Mouse (Mus musculus) left cerebral cortex, postnatal 36 days (tissue): ENCODE data around the gene Slc9a2. TPM values are rescaled to one million over a fixed set of nuclear protein-coding genes. Genes with fewer than 3 reads are reported as not detected.

Source experiments
- DNase-seq, 2 experiments: peaks; one replicate each; pipeline ENCODE4 v3.0.0; 2021 to 2022; ENCODE audit warnings: low spot score in 2 of 2, mixed read lengths in 1 of 2
- intact Hi-C: fragments of 180-260 bp; cut with DNase I; formaldehyde crosslinking; loops from one replicate; pipeline ENCODE4 v1.15.1; 2025
- total RNA-seq, 2 experiments: library from RNA; stranded (reverse); gene quantifications; 2 replicates each; pipeline ENCODE4 v1.2.3; 2021

Gene Slc9a2
- total RNA-seq, 2 experiments from 2014 or later: 1.7 to 3.1 TPM

DNA sequence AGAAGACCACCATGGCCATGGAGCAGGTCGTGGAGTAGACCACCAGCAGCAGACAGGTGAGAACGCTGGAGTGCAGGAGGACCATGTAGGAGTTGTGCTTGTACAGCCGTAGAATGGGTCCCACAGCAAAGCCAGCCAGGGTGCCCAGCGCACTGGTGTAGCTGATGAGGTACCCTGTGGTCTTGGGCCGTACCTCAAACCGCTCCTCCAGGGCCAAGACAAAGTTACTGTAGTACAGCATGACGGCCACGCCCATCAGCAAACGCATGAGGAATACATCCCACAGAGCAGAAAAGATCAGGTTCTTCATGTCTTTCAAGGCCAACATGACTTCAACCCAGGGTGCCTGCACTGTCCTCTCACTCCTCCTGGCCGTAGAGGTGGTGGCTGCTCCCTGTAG, 93.7 kb downstream of the Slc9a2 start:
- intact Hi-C loops: no loop called here
- no peak for DNase-seq

DNA sequence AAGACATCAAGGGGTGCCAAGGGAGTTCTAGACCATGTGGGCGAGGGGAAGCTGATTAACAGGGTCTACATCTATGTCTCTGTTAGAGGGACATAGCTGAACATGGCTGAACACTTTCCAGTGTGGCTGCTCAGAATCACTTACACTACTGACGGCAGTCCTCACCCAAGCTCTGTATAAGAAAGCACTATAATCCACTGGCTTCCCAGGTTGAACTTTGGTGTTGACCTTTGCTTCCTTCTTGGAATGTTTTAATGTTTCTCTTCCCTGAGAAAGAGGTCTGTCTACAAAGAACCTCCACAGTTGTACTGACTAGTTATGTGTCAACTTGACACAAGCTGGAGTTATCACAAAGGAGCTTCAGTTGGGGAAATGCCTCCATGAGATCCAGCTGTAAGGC, 95.7 kb downstream of the Slc9a2 start:
- intact Hi-C loops: no loop called here
- DNase-seq: no peak

GRCm38 (mm10) chr1:40776763-40777162, 96.4 kb downstream of the Slc9a2 start:
- intact Hi-C loops: no loop called here

GRCm38 (mm10) chr1:40783450-40783849, 103.1 kb downstream of the Slc9a2 start:
- no peak for DNase-seq
- intact Hi-C loops: no loop called here

More at GRCm38 (mm10) chr1:40776763-40777162, 96.4 kb downstream of the Slc9a2 start:
- DNase-seq: no peak

- no peak for DNase-seq
- intact Hi-C loops: no loop called here
Measured at GRCm38 (mm10) chr1:40784306-40784705, 103.9 kb downstream of the Slc9a2 start.

DNA sequence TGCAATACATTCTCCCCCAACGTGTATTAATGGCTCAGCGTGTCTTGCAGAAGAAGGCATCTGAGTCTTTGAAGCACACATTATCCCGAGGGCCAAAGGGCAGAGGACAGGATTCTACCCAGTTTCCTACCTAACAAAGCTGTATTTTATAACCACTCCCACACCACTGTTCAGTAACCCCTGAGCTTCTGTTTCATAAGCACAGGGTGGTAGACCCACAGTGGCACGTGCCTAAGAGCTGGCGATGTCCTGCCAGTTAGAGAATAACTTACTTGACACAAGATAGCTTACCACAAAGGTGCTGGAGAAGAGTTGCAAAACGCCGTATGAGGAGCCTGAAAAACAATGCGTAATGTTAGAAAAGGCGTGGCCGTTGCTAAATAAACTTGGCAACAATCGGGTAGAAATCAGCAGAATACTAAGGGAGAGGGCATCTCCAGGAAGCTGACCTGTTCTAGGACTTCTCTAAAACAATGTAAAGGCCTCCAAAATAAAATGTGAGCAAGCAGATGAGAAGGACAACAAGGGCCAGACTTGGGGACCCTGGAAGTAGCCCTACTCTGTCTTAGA, 105.6 kb downstream of the Slc9a2 start:
- no peak for DNase-seq
- intact Hi-C loops: no loop called here

GRCm38 (mm10) chr1:40788956-40789355, 108.6 kb downstream of the Slc9a2 start:
- no peak for DNase-seq
- intact Hi-C loops: no loop called here

DNA sequence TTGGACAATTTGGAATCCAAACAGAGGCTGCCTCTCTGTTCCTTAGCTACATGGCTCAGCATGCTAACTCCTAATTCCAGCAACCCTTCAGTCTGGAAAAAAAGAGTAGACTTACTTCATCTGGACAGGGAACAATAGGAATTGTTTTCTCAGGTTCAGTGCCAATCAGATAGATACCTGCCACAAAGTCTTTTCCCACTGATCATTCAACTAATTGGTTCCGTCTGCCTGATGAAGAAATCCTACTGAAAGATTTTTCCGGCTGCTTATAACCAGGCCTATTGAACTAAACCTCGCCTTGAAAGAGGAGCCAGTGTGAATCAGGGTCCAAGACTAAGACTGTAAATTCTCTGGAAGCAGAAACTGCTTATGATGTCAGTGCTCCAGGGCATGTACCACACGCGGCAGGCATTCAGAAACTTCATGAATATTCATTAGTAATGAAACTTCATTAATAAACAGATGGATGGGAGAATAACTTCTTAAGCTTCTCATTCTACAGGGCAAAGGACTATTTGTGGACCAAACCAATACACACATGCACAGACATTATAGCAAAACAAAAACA, 109.4 kb downstream of the Slc9a2 start:
- intact Hi-C loops: no loop called here

GRCm38 (mm10) chr1:40790324-40791141, 110.2 kb downstream of the Slc9a2 start, which contains the start of gene Mfsd9:
TSS of gene Mfsd9 (minus strand) at chr1:40790687.
- DNase-seq: peak; percentile 89 to 92
- intact Hi-C loops: no loop called here

More for the DNA sequence above, 109.4 kb downstream of the Slc9a2 start:
- no peak for DNase-seq

DNA sequence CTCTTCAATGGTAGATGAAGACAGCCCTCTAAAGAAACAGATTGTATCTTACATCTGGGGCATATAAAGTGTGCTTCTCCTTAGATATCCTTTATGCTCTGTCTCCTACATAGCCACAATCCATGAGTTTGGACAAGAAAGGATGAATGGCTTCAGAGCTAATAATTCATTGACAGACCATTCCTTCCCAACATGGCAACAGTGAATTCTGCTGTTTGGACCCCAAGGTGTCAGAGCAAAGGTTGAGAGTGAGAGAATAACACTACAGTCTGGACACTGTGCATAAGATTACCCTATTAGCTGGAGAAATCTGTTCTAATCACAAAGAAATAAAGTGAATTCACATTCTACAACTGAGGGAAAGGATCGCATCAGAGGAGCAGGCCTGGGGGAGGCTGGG, 115.1 kb downstream of the Slc9a2 start:
- DNase-seq: no peak
- intact Hi-C loops: no loop called here

- intact Hi-C loops: no loop called here
- peak; percentile 12 to 46 for DNase-seq
Measured at GRCm38 (mm10) chr1:40797348-40797747, 117.0 kb downstream of the Slc9a2 start.

GRCm38 (mm10) chr1:40799121-40799520, 118.7 kb downstream of the Slc9a2 start:
- intact Hi-C loops: no loop called here
- no peak for DNase-seq

GRCm38 (mm10) chr1:40800908-40801307, 120.5 kb downstream of the Slc9a2 start:
- intact Hi-C loops: no loop called here

DNA sequence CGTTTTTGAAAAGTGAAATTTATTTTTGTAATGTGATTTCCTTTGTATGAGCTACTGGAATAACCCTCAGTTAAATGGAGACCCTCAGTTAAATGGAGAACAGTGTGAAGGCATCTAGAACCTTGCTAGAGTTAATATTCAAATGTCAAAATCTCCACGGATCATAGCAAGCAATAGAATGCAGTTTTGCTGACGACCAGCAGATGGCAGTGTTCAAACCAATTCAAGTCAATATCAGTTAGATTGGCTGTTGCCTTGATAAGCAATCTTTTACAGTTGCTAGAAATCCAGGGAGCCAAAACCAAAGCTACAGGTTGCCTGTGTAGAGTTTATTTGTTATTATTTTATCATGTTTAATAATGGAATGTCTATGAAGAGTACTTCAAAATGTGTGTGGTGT, 122.4 kb downstream of the Slc9a2 start:
- DNase-seq: peak in 1 of 2 experiments; percentile 28
- intact Hi-C loops: no loop called here

More at GRCm38 (mm10) chr1:40800908-40801307, 120.5 kb downstream of the Slc9a2 start:
- no peak for DNase-seq

DNA sequence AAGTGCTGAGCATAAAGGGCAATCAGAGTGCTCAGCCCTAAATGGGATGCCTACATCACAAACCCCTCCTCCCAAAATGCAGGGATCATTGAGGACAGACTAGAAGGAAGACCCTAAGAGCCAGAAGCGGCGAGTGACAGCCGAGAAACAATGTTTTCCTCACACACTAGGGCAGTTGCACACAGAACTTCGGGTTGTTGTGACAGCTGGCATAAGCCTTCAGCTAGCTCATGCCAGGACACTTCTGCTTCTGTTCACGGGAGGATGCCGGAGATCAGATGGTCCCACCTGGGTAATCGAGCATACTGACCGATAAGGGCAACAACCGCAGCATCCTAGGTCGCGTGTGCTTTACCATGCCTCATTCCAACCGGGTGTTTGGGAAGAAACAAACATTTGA, 123.7 kb downstream of the Slc9a2 start:
- intact Hi-C loops: loop anchor here (2.0 kb wide), 1 partner anchor 41 kb away; no protein-coding TSS in a partner anchor
- no peak for DNase-seq

GRCm38 (mm10) chr1:40805351-40805750, 125.0 kb downstream of the Slc9a2 start, which contains the start of gene Tmem182:
TSS of gene Tmem182 (plus strand) at chr1:40805601.
- intact Hi-C loops: loop anchor here (2.0 kb wide), 1 partner anchor 39 kb away; no protein-coding TSS in a partner anchor
- DNase-seq: no peak

- intact Hi-C loops: loop anchor here (2.0 kb wide), 1 partner anchor 39 kb away; no protein-coding TSS in a partner anchor
- DNase-seq: no peak
Measured at GRCm38 (mm10) chr1:40805891-40806290, 125.5 kb downstream of the Slc9a2 start.

DNA sequence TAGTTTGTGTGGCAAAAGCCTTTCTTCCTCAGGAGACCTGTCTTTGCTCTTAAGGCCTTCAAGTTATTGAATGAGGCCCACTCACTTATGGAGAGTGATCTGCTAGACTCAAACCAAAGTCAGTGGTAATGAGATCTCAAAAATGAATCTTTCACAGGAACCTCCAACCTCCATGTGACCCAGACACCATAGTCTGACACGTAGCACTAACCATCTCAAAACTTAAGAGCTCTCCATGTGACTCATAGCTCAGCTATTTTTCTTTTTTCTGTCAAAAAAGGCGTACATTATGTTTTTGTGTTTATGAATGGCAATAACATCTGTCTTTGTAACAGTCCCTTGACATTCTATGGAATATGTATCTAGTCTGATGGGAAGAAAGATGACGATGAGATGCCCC, 128.3 kb downstream of the Slc9a2 start:
- DNase-seq: no peak
- intact Hi-C loops: no loop called here

DNA sequence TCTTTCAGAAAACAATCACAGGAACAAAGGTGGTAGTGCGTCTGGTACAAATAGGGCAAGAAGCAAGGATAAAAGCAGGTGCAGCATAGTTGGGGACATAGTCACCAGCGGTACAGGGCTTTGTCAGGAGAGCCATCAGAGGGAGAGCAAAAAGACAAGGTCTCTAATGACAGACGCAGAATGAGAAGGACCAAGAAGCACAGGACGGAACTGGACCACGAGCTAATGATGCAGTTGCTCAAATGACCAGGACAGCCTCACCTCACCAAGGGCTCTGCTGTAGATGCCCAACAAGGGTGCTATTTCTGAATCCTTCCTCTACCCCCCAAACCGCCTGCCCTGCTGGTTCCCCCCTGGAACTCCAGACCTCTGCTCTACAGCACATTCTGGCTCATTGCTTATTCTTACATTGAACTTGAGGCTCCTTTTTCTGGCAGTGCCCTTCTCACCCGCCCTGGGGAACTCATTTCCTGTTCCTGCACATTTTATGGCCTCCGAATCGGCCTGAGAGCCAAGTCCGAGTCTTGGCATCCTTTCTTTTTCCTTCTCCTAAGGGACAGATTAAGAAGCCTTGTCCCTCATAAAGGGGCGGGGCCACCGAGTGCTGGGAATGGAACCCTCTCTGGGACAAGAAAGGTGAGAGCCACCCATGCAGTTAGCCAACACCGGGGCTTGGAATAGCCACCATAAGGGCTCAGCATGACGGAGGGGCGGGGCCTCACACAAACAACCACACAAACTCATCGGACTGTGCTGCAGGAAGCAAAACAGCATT, 134.9 kb downstream of the Slc9a2 start:
- DNase-seq: no peak
- intact Hi-C loops: no loop called here
